Mouse (Mus musculus) C2C12 (cell line): ENCODE data around the gene Ppih. TPM values are rescaled to one million over a fixed set of nuclear protein-coding genes. Genes with fewer than 3 reads are reported as not detected.

Experiments
- H3K27me3 ChIP-seq: one replicate; pipeline ENCODE4 v1.6.1; 2011; ENCODE audit not compliant: control insufficient read depth, insufficient read depth, insufficient read length
- H3K36me3 ChIP-seq: one replicate; pipeline ENCODE4 v1.6.1; 2011; ENCODE audit not compliant: control insufficient read depth, insufficient read depth
- H3K4me3 ChIP-seq: one replicate; pipeline ENCODE4 v1.5.1; 2011; ENCODE audit warnings: mild to moderate bottlenecking, control low read depth; ENCODE audit not compliant: poor library complexity, insufficient read depth, severe bottlenecking
- H3K79me2 ChIP-seq: one replicate; pipeline ENCODE4 v1.6.1; 2011; ENCODE audit not compliant: control insufficient read depth, insufficient read depth
- H3K79me3 ChIP-seq: one replicate; pipeline ENCODE4 v1.6.1; 2011; ENCODE audit warnings: low read depth, control low read depth
- H3ac ChIP-seq: one replicate; pipeline ENCODE3; 2011; ENCODE audit warnings: low read depth; ENCODE audit not compliant: control insufficient read depth, insufficient read length
- CEBPB ChIP-seq: IDR thresholded peaks from one replicate; pipeline ENCODE4 v1.6.1; 2011; ENCODE audit warnings: low read depth, mild to moderate bottlenecking, control low read depth, moderate library complexity
- CTCF ChIP-seq: IDR thresholded peaks from one replicate; pipeline ENCODE4 v1.5.1; 2011; ENCODE audit not compliant: control insufficient read depth, insufficient read depth, insufficient read length
- FOSL1 ChIP-seq: IDR thresholded peaks from one replicate; pipeline ENCODE4 v1.8.0; 2011; ENCODE audit warnings: mild to moderate bottlenecking, low read length; ENCODE audit not compliant: poor library complexity, insufficient read depth, severe bottlenecking
- MAX ChIP-seq: IDR thresholded peaks from one replicate; pipeline ENCODE4 v1.6.1; 2011; ENCODE audit warnings: mild to moderate bottlenecking, control low read depth
- MYOD1 ChIP-seq: IDR thresholded peaks from one replicate; pipeline ENCODE4 v1.6.1; 2011; ENCODE audit warnings: low read depth; ENCODE audit not compliant: control insufficient read depth, insufficient read length
- MYOG ChIP-seq: IDR thresholded peaks from one replicate; pipeline ENCODE4 v1.6.1; 2011; ENCODE audit not compliant: control insufficient read depth, insufficient read length; ENCODE audit errors: extremely low read depth
- USF1 ChIP-seq: IDR thresholded peaks from one replicate; pipeline ENCODE4 v1.6.1; 2011; ENCODE audit warnings: low read depth, mild to moderate bottlenecking, control low read depth, moderate library complexity
- polyA plus RNA-seq: library from polyadenylated mRNA; unstranded; fragments of >200 nt; fragmentation: generic; extraction: Trizol; gene quantifications from one replicate; pipeline ENCODE4 v1.2.1, GENCODE M21; 2012; ENCODE audit warnings: missing spikeins

The Ppih gene
- polyA plus RNA-seq, 1 experiment = 68.2 TPM

GRCm38 (mm10) chr4:119305418-119305817 lies 14.9 kb downstream of the Ppih start:
- Histone ChIP-seq H3K79me2 (no peaks in the 10 kb centered on the region), H3K36me3 (peaks cover 21% of the 10 kb centered on the region), H3ac (no peak overlapping the region), H3K79me3 (no peaks in the 10 kb centered on the region), H3K4me3 (no peak overlapping the region), H3K27me3 (no peaks in the 10 kb centered on the region)
- TF ChIP-seq MYOG = no peak
- no peak for TF ChIP-seq FOSL1
- TF ChIP-seq CEBPB = no peak
- no peak for TF ChIP-seq MYOD1
- no peak for TF ChIP-seq MAX
- no peak for TF ChIP-seq USF1
- no peak for TF ChIP-seq CTCF

GRCm38 (mm10) chr4:119303291-119303690 lies 17.1 kb downstream of the Ppih start:
- H3ac ChIP-seq = no peak overlapping the region
- H3K79me3 ChIP-seq = no peaks in the 10 kb centered on the region
- H3K79me2 ChIP-seq = no peaks in the 10 kb centered on the region
- H3K27me3 ChIP-seq = no peaks in the 10 kb centered on the region
- H3K36me3 ChIP-seq = peaks cover 13% of the 10 kb centered on the region
- H3K4me3 ChIP-seq = no peak overlapping the region
- TF ChIP-seq MYOD1 (no peak), MAX (no peak), MYOG (no peak), CEBPB (no peak), CTCF (no peak), FOSL1 (no peak), USF1 (no peak)

- Histone ChIP-seq H3K4me3 (no peak overlapping the region), H3K27me3 (no peaks in the 10 kb centered on the region), H3K36me3 (peaks cover under 1% of the 10 kb centered on the region), H3ac (no peak overlapping the region), H3K79me3 (no peaks in the 10 kb centered on the region), H3K79me2 (no peaks in the 10 kb centered on the region)
- TF ChIP-seq CEBPB (no peak), MYOG (no peak), CTCF (no peak), MAX (no peak), USF1 (no peak), FOSL1 (no peak), MYOD1 (no peak)
These were observed 18.6 kb downstream of the Ppih start for GRCm38 (mm10) chr4:119301777-119302176.

- H3ac ChIP-seq = no peak overlapping the region
- no peaks in the 10 kb centered on the region for H3K27me3 ChIP-seq
- no peaks in the 10 kb centered on the region for H3K79me3 ChIP-seq
- no peaks in the 10 kb centered on the region for H3K79me2 ChIP-seq
- no peaks in the 10 kb centered on the region for H3K36me3 ChIP-seq
- no peak for TF ChIP-seq MYOD1
- no peak for TF ChIP-seq MAX
- no peak for TF ChIP-seq FOSL1
- no peak for TF ChIP-seq CEBPB
- no peak for TF ChIP-seq MYOG
- TF ChIP-seq CTCF = no peak
- no peak for TF ChIP-seq USF1
- no peak overlapping the region for H3K4me3 ChIP-seq
These were observed 19.6 kb downstream of the Ppih start for GRCm38 (mm10) chr4:119300761-119301160.

- Histone ChIP-seq H3K79me2 (peaks cover 28% of the 10 kb centered on the region), H3K27me3 (no peaks in the 10 kb centered on the region), H3K4me3 (no peak overlapping the region), H3K36me3 (peaks cover 7% of the 10 kb centered on the region), H3K79me3 (peaks cover 16% of the 10 kb centered on the region), H3ac (no peak overlapping the region)
- TF ChIP-seq MYOG (no peak), CEBPB (no peak), CTCF (no peak), MYOD1 (no peak), FOSL1 (no peak), USF1 (no peak), MAX (no peak)
These were observed 23.0 kb downstream of the Ppih start for GRCm38 (mm10) chr4:119297361-119297760.

GRCm38 (mm10) chr4:119295134-119295453 lies 25.3 kb downstream of the Ppih start:
- Histone ChIP-seq H3K36me3 (peaks cover 28% of the 10 kb centered on the region), H3K79me3 (peaks cover 38% of the 10 kb centered on the region), H3K79me2 (peaks cover 51% of the 10 kb centered on the region), H3K4me3 (peak overlapping the region; percentile 76), H3ac (peak overlapping the region; percentile 72), H3K27me3 (no peaks in the 10 kb centered on the region)
- TF ChIP-seq MYOD1 (no peak), CTCF (no peak), CEBPB (no peak), MAX (no peak), FOSL1 (no peak), MYOG (no peak), USF1 (no peak)
